Mouse (Mus musculus) left cerebral cortex, postnatal 36 days (tissue): ENCODE results near the gene Clic1. TPM values are rescaled to one million over a fixed set of nuclear protein-coding genes. Genes with fewer than 3 reads are reported as not detected.

Experiments
- DNase-seq, 2 experiments: peaks; one replicate each; pipeline ENCODE4 v3.0.0; 2021 to 2022; ENCODE audit warnings: low spot score in 2 of 2, mixed read lengths in 1 of 2
- intact Hi-C: fragments of 180-260 bp; cut with DNase I; formaldehyde crosslinking; loops from one replicate; pipeline ENCODE4 v1.15.1; 2025
- total RNA-seq, 2 experiments: library from RNA; stranded (reverse); gene quantifications; 2 replicates each; pipeline ENCODE4 v1.2.3; 2021

Gene Clic1
- total RNA-seq, 2 experiments from 2014 or later: 8.4 to 8.5 TPM

- no peak for DNase-seq
- intact Hi-C loops: no loop called here
These were observed 55.0 kb downstream of the Clic1 start for GRCm38 (mm10) chr17:35104754-35105153.

- intact Hi-C loops: loop anchor here (1.0 kb wide), 1 partner anchor 85 kb away; no protein-coding TSS in a partner anchor
- no peak for DNase-seq
These were observed 56.1 kb downstream of the Clic1 start for GRCm38 (mm10) chr17:35105740-35106389.

GRCm38 (mm10) chr17:35106522-35106921 is 56.8 kb downstream of the Clic1 start:
- DNase-seq: no peak
- intact Hi-C loops: loop anchor here (1.0 kb wide), 1 partner anchor 85 kb away; no protein-coding TSS in a partner anchor

- intact Hi-C loops: no loop called here
- DNase-seq: no peak
These were observed 58.3 kb downstream of the Clic1 start, which contains the start of gene Ly6g5c for GRCm38 (mm10) chr17:35108097-35108496. TSS of gene Ly6g5c (plus strand) at chr17:35108279.

Other genes with a start within 250 kb of the Clic1 start
- gene Cyp21a1, start 245.4 kb upstream of the Clic1 start, total RNA-seq: not detected
- 10 to 100 TPM; 50.2 to 58.6 TPM for gene Stk19, start 213.0 kb upstream of the Clic1 start, total RNA-seq
- gene Dxo, start 212.9 kb upstream of the Clic1 start, total RNA-seq: 10 to 100 TPM; 39.4 to 45.4 TPM
- gene Skiv2l, start 199.8 kb upstream of the Clic1 start, total RNA-seq: 10 to 100 TPM; 58.5 to 72.2 TPM
- gene Nelfe, start 199.6 kb upstream of the Clic1 start, total RNA-seq: 10 to 100 TPM; 35.5 to 36.6 TPM
- gene Cfb, start 187.4 kb upstream of the Clic1 start, total RNA-seq: under 1 TPM in 1 of 2 experiments, not detected in 1; 0.63 TPM
- gene Zbtb12, start 170.5 kb upstream of the Clic1 start, total RNA-seq: 1 to 10 TPM; 6.5 to 8.6 TPM
- gene Gm20547, start 167.9 kb upstream of the Clic1 start, total RNA-seq: not detected
- 1 to 10 TPM; 2.4 to 2.5 TPM for gene C2, start 151.7 kb upstream of the Clic1 start, total RNA-seq
- gene Ehmt2, start 151.5 kb upstream of the Clic1 start, total RNA-seq: 100 to 1,000 TPM; 162 to 194 TPM
- under 1 TPM; 0.23 to 0.69 TPM for gene Slc44a4, start 135.5 kb upstream of the Clic1 start, total RNA-seq
- 10 to 100 TPM; 43.8 to 47.2 TPM for gene Neu1, start 118.7 kb upstream of the Clic1 start, total RNA-seq
- 10 to 100 TPM; 12.9 to 23.4 TPM for gene Hspa1b, start 90.7 kb upstream of the Clic1 start, total RNA-seq
- not detected for gene Gm20481, start 80.1 kb upstream of the Clic1 start, total RNA-seq
- gene Hspa1a, start 77.8 kb upstream of the Clic1 start, total RNA-seq: 10 to 100 TPM; 11.9 to 13.7 TPM
- under 1 TPM in 1 of 2 experiments, not detected in 1; 0.32 TPM for gene Hspa1l, start 77.3 kb upstream of the Clic1 start, total RNA-seq
- 10 to 100 TPM; 19.4 to 19.8 TPM for gene Lsm2, start 68.1 kb upstream of the Clic1 start, total RNA-seq
- 10 to 100 TPM; 38.2 to 47.2 TPM for gene Vars, start 49.0 kb upstream of the Clic1 start, total RNA-seq
- under 1 TPM; 0.48 to 0.57 TPM for gene Vwa7, start 33.4 kb upstream of the Clic1 start, total RNA-seq
- gene Sapcd1, start 21.9 kb upstream of the Clic1 start, total RNA-seq: under 1 TPM in 1 of 2 experiments, not detected in 1; 0.79 TPM
- gene Msh5, start 3.2 kb upstream of the Clic1 start, total RNA-seq: under 1 TPM in 1 of 2 experiments, not detected in 1; 0.66 TPM
- 10 to 100 TPM; 13.9 to 14.0 TPM for gene Ddah2, start 9.1 kb downstream of the Clic1 start, total RNA-seq
- not detected for gene Ly6g6c, start 15.4 kb downstream of the Clic1 start, total RNA-seq
- not detected for gene Mpig6b, start 16.2 kb downstream of the Clic1 start, total RNA-seq
- gene Ly6g6e, start 26.9 kb downstream of the Clic1 start, total RNA-seq: 1 to 10 TPM; 3.8 to 3.9 TPM
- 1 to 10 TPM in 1 of 2 experiments, under 1 TPM in 1; 0.63 to 1.5 TPM for gene Ly6g6d, start 28.1 kb downstream of the Clic1 start, total RNA-seq
- not detected for gene Ly6g6f, start 35.6 kb downstream of the Clic1 start, total RNA-seq
- 100 to 1,000 TPM; 115 to 117 TPM for gene Abhd16a, start 39.3 kb downstream of the Clic1 start, total RNA-seq
- not detected for gene Ly6g5c, start 58.3 kb downstream of the Clic1 start, total RNA-seq
- gene Ly6g5b, start 65.5 kb downstream of the Clic1 start, total RNA-seq: under 1 TPM in 1 of 2 experiments, not detected in 1; 0.45 TPM
- 10 to 100 TPM; 15.5 to 19.0 TPM for gene Gpank1, start 71.5 kb downstream of the Clic1 start, total RNA-seq
- gene Csnk2b, start 72.1 kb downstream of the Clic1 start, total RNA-seq: 100 to 1,000 TPM; 174 to 177 TPM
- 10 to 100 TPM; 26.7 to 31.0 TPM for gene D17H6S53E, start 76.4 kb downstream of the Clic1 start, total RNA-seq
- not detected for gene Apom, start 82.1 kb downstream of the Clic1 start, total RNA-seq
- gene Bag6, start 85.2 kb downstream of the Clic1 start, total RNA-seq: 100 to 1,000 TPM; 302 to 324 TPM
- gene Prrc2a, start 114.9 kb downstream of the Clic1 start, total RNA-seq: 100 to 1,000 TPM; 261 to 307 TPM
- 10 to 100 TPM in 1 of 2 experiments, 1 to 10 TPM in 1; 9.1 to 13.0 TPM for gene Aif1, start 126.1 kb downstream of the Clic1 start, total RNA-seq
- gene Lst1, start 138.5 kb downstream of the Clic1 start, total RNA-seq: 1 to 10 TPM; 8.6 to 9.9 TPM
- gene Ltb, start 144.5 kb downstream of the Clic1 start, total RNA-seq: 1 to 10 TPM; 1.1 to 1.3 TPM
- under 1 TPM in 1 of 2 experiments, not detected in 1; 0.25 TPM for gene Tnf, start 152.0 kb downstream of the Clic1 start, total RNA-seq
- gene Lta, start 155.4 kb downstream of the Clic1 start, total RNA-seq: 1 to 10 TPM in 1 of 2 experiments, under 1 TPM in 1; 0.44 to 1.1 TPM
- gene Gm16181, start 170.9 kb downstream of the Clic1 start, total RNA-seq: not detected
- gene Atp6v1g2, start 183.7 kb downstream of the Clic1 start, total RNA-seq: 100 to 1,000 TPM; 514 to 593 TPM
- gene Nfkbil1, start 185.8 kb downstream of the Clic1 start, total RNA-seq: 10 to 100 TPM; 15.5 to 16.6 TPM
- 100 to 1,000 TPM; 189 to 214 TPM for gene Ddx39b, start 191.8 kb downstream of the Clic1 start, total RNA-seq
- 10 to 100 TPM; 19.6 to 23.3 TPM for gene H2-D1, start 212.8 kb downstream of the Clic1 start, total RNA-seq